Mouse (Mus musculus) hindbrain, postnatal 0 days (tissue): ENCODE measurements around the gene Pdcl3. TPM values are rescaled to one million over a fixed set of nuclear protein-coding genes. Genes with fewer than 3 reads are reported as not detected.

Experiments used
- ATAC-seq: fragments of 200-750 bp; cut with Nextera tagmentation; 2 replicates; pipeline ENCODE4 v1.8.0; 2017; ENCODE audit warnings: mild to moderate bottlenecking, moderate TSS enrichment, moderate library complexity
- DNase-seq: peaks from one replicate; pipeline ENCODE4 v3.0.0-alpha.2; 2015; ENCODE audit warnings: low spot score
- H3K27ac ChIP-seq: fragments of 300-500 bp; sonication (generic); 2 replicates; pipeline ENCODE4 v1.5.1; 2014; ENCODE audit warnings: mild to moderate bottlenecking
- H3K27me3 ChIP-seq: fragments of 300-500 bp; sonication (generic); 2 replicates; pipeline ENCODE4 v1.6.1; 2014; ENCODE audit warnings: low read length, mixed read lengths; ENCODE audit not compliant: insufficient read depth
- H3K36me3 ChIP-seq: fragments of 300-500 bp; sonication (generic); 2 replicates; pipeline ENCODE4 v1.6.1; 2014; ENCODE audit warnings: low read length, mixed read lengths; ENCODE audit not compliant: insufficient read depth
- H3K4me1 ChIP-seq: fragments of 300-500 bp; sonication (generic); 2 replicates; pipeline ENCODE4 v1.6.1; 2014; ENCODE audit warnings: antibody characterized with exemption, low read length, mixed read lengths; ENCODE audit not compliant: insufficient read depth
- H3K4me2 ChIP-seq: fragments of 300-500 bp; sonication (generic); 2 replicates; pipeline ENCODE4 v1.6.1; 2014; ENCODE audit warnings: low read depth, mild to moderate bottlenecking, low read length, moderate library complexity, mixed read lengths
- H3K4me3 ChIP-seq: fragments of 300-500 bp; sonication (generic); 2 replicates; pipeline ENCODE4 v1.5.1; 2014; ENCODE audit warnings: low read length
- H3K9ac ChIP-seq: fragments of 300-500 bp; sonication (generic); replicated peaks from 2 replicates; pipeline ENCODE4 v1.6.1; 2014; ENCODE audit warnings: mild to moderate bottlenecking, low read length, moderate library complexity, mixed read lengths
- H3K9me3 ChIP-seq: fragments of 300-500 bp; sonication (generic); 2 replicates; pipeline ENCODE4 v1.6.1; 2016; ENCODE audit warnings: low read length, mixed read lengths
- CTCF ChIP-seq: IDR thresholded peaks from 2 replicates; pipeline ENCODE4 v1.5.1; 2016; ENCODE audit warnings: antibody characterized with exemption, control low read depth, low read depth
- WGBS: fragments of 180-500 bp; shearing (Covaris S2); extraction: QIAGEN DNeasy Blood & Tissue Kit; methylation state at CpG from one replicate; pipeline ENCODE4 v1.1.7; 2014; 5-methylcytosine and 5-hydroxymethylcytosine counted together
- polyA plus RNA-seq: library from polyadenylated mRNA; unstranded; fragments of >200 nt; fragmentation: Nextera tagmentation; extraction: Ambion mirVana; gene quantifications from 2 replicates; pipeline ENCODE4 v1.2.1, GENCODE M21; 2015
- total RNA-seq: library from RNA; depleted of rRNA; stranded (reverse); fragments of >200 nt; gene quantifications from 2 replicates; pipeline ENCODE4 v1.2.3, GENCODE M21; 2014; rRNA removed

Pdcl3 gene
- total RNA-seq, result 33.4 and 40.8 TPM in 2 replicates
- polyA plus RNA-seq, result 148 and 151 TPM in 2 replicates

DNA sequence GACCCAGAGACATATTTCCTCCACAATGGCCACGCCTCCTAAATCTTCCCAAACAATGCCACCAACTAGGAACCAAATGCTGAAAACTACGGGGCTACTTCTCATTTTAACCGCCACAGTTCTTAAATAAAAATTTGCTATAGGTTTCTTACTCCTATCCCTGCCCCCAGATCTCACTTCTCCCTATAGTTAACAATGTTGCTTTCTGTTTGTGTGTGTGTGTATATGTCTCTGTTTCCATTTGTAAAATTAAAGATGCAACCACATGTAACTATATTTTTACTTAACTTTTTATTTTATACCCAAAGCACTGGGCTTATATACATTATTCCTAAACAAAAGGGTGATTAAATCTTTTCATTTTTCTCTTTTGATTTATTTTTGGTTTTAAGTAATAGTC lies at the start of gene Pdcl3:
Gene Pdcl3, plus strand, starts transcription at position 301 of the 400 bp plus-strand sequence.
- ATAC-seq (no peak), DNase-seq (no peak)
- no peak within 1 kb of the TSS for H3K9ac ChIP-seq
- no peaks in the 10 kb centered on the region for H3K9me3 ChIP-seq
- H3K4me3 ChIP-seq, result no peak within 1 kb of the TSS
- WGBS, result 89% methylated on average over 3 of the region's 3 CpGs
- TF ChIP-seq CTCF, result no peak
- no peak within 1 kb of the TSS for H3K27ac ChIP-seq
- H3K36me3 ChIP-seq, result no peaks in the 10 kb centered on the region
- no peak within 1 kb of the TSS for H3K4me2 ChIP-seq
- no peaks in the 10 kb centered on the region for H3K27me3 ChIP-seq
- H3K4me1 ChIP-seq, result peaks cover 10% of the 10 kb centered on the region

DNA sequence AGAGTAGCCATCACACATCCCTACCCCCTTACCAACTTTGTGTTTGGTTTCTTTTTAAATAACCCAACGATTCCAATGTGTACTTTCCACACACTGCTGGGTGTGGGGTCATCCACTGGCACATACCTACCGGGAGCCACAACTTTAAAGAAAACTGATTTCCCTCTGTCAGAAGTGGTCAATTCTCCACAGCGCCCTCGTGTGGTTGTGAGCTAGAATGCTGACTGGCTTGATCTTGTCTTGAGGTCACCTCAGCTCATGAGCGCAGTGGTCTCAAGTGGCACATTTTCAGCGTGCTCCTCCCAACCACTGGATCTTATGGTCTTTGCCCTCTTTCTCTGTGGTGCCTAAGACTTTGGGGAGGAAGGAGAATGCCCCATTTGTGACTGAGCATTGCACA lies 48.6 kb upstream of the Pdcl3 start:
- ATAC-seq, result no peak; the same call in 1 of the 2 replicates
- H3K27me3 ChIP-seq, result no peaks in the 10 kb centered on the region
- H3K36me3 ChIP-seq, result no peaks in the 10 kb centered on the region
- WGBS, result 24% methylated on average over 6 of the region's 6 CpGs
- H3K9me3 ChIP-seq, result no peaks in the 10 kb centered on the region
- TF ChIP-seq CTCF, result peak; percentile 74
- H3K4me1 ChIP-seq, result no peaks in the 10 kb centered on the region
- H3K27ac ChIP-seq, result no peak overlapping the region
- peak; percentile 66 for DNase-seq
- no peak overlapping the region for H3K4me3 ChIP-seq
- H3K4me2 ChIP-seq, result no peak overlapping the region
- no peak overlapping the region for H3K9ac ChIP-seq

- H3K4me2 ChIP-seq, result no peak within 1 kb of the TSS
Observed at GRCm38 (mm10) chr1:38938849-38939248, 46.6 kb upstream of the Pdcl3 start, which contains the start of gene Nms. Nms (plus strand) TSS chr1:38939149.

GRCm38 (mm10) chr1:38939608-38940007 lies 45.8 kb upstream of the Pdcl3 start:
- 6% methylated on average over 5 of the region's 5 CpGs for WGBS
- H3K27me3 ChIP-seq, result no peaks in the 10 kb centered on the region
- ATAC-seq (no peak), DNase-seq (peak; percentile 7)
- H3K27ac ChIP-seq, result no peak overlapping the region
- no peaks in the 10 kb centered on the region for H3K9me3 ChIP-seq
- TF ChIP-seq CTCF, result no peak
- no peaks in the 10 kb centered on the region for H3K4me1 ChIP-seq
- no peaks in the 10 kb centered on the region for H3K36me3 ChIP-seq
- no peak overlapping the region for H3K4me3 ChIP-seq
- H3K9ac ChIP-seq, result no peak overlapping the region
- H3K4me2 ChIP-seq, result no peak overlapping the region

More at GRCm38 (mm10) chr1:38938849-38939248, 46.6 kb upstream of the Pdcl3 start, which contains the start of gene Nms:
- Histone ChIP-seq H3K27ac (no peak within 1 kb of the TSS), H3K9ac (no peak within 1 kb of the TSS), H3K36me3 (no peaks in the 10 kb centered on the region), H3K4me3 (no peak within 1 kb of the TSS), H3K9me3 (no peaks in the 10 kb centered on the region), H3K27me3 (no peaks in the 10 kb centered on the region), H3K4me1 (no peaks in the 10 kb centered on the region)
- ATAC-seq, result no peak
- WGBS, result 59% methylated on average over 6 of the region's 6 CpGs
- TF ChIP-seq CTCF, result no peak
- no peak for DNase-seq

- WGBS, result 92% methylated on average over 3 of the region's 3 CpGs
- no peak for ATAC-seq
Observed at GRCm38 (mm10) chr1:38956457-38956856, 29.0 kb upstream of the Pdcl3 start.

GRCm38 (mm10) chr1:38969116-38969515 lies 16.3 kb upstream of the Pdcl3 start:
- Histone ChIP-seq H3K4me2 (no peak overlapping the region), H3K27ac (no peak overlapping the region), H3K9me3 (no peaks in the 10 kb centered on the region), H3K4me1 (no peaks in the 10 kb centered on the region), H3K36me3 (no peaks in the 10 kb centered on the region), H3K27me3 (no peaks in the 10 kb centered on the region), H3K4me3 (no peak overlapping the region), H3K9ac (no peak overlapping the region)
- 91% methylated on average over 1 of the region's 1 CpGs for WGBS
- DNase-seq (no peak), ATAC-seq (no peak)
- no peak for TF ChIP-seq CTCF

More at GRCm38 (mm10) chr1:38956457-38956856, 29.0 kb upstream of the Pdcl3 start:
- Histone ChIP-seq H3K4me2 (no peak overlapping the region), H3K9me3 (no peaks in the 10 kb centered on the region), H3K9ac (no peak overlapping the region), H3K36me3 (no peaks in the 10 kb centered on the region), H3K4me1 (no peaks in the 10 kb centered on the region), H3K27me3 (no peaks in the 10 kb centered on the region), H3K27ac (no peak overlapping the region), H3K4me3 (no peak overlapping the region)
- no peak for DNase-seq
- no peak for TF ChIP-seq CTCF

- no peak overlapping the region for H3K27ac ChIP-seq
- ATAC-seq (no peak), DNase-seq (no peak)
- H3K9ac ChIP-seq, result no peak overlapping the region
- no peaks in the 10 kb centered on the region; the same call in 1 of the 2 replicates for H3K27me3 ChIP-seq
- no peak overlapping the region for H3K4me2 ChIP-seq
- H3K9me3 ChIP-seq, result no peaks in the 10 kb centered on the region
- no peak for TF ChIP-seq CTCF
- 90% methylated on average over 3 of the region's 3 CpGs for WGBS
- no peaks in the 10 kb centered on the region for H3K4me1 ChIP-seq
- H3K4me3 ChIP-seq, result no peak overlapping the region
- H3K36me3 ChIP-seq, result no peaks in the 10 kb centered on the region
Observed at GRCm38 (mm10) chr1:38971712-38972111, 13.7 kb upstream of the Pdcl3 start.
